ENCODE assay signal across 1 mouse cellular context in the genomic region with DNA sequence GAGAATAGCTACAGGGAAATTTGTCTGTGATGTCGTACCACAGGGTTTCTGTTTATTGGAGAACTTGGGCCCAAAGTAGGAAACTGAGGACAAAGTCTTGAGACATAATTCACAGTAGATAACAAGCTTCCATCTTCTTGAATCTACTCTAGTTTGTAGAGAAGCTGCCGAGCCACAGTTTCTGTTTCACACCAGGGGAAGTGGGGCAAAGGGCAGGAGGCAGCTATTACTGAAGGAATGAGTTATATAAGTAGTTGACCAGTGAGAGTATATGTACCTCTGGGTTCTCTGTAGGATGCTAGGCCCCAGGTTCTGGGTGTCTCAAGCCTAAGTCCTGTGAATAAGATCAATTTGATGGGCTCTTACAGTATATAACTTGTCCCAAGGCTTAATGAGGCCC.
TF ChIP-seq lines count a peak whose summit lies in the region.

No protein-coding gene starts in this region.

TF ChIP-seq in MEL, 35 proteins besides CTCF, POLR2A, EP300 and RAD21:
- TF ChIP-seq BHLHE40 (IDR thresholded peaks at IDR 0.05; ENCODE audit: borderline replicate concordance, low read depth, low read length) (no peak), POLR2AphosphoS2 (IDR thresholded peaks at IDR 0.05; ENCODE audit: low read length) (no peak), ZMIZ1 (IDR thresholded peaks at IDR 0.05; ENCODE audit: low read depth, low read length) (no peak), POLR2AphosphoS5 (IDR thresholded peaks at IDR 0.05; ENCODE audit: borderline replicate concordance, low read depth, low read length) (no peak), TBP (IDR thresholded peaks at IDR 0.05; ENCODE audit: low read depth, low read length) (no peak)
